Mouse (Mus musculus) T-cell, adult 2 months (primary cell): ENCODE results near the gene Krt7.

Source experiments
- DNase-seq: peaks from one replicate; pipeline ENCODE4 v3.0.0; 2022; ENCODE audit warnings: low spot score

Krt7 gene

DNA sequence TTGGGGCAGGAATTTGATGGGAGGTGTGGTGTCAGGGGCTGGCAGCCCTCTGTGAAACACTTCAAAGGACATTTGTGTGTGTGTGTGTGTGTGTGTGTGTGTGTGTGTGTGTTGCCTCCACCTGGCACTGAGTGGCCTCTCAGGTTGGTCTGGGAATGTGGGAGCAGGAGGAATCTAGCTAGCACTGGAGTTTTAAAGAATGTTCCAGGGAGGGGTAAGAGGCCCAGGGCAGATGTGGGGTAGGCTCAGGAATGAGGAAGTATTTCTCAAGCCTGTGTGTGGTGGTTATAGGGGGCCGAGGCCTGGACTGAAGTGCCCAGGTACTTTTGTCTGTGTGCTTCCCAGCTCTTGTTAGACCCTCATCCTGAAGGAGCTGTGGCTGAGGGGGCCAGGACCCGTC lies at the start of gene Krt7:
Krt7 (plus strand) TSS at position 269 of the 400 bp plus-strand sequence.
- no peak for DNase-seq

DNA sequence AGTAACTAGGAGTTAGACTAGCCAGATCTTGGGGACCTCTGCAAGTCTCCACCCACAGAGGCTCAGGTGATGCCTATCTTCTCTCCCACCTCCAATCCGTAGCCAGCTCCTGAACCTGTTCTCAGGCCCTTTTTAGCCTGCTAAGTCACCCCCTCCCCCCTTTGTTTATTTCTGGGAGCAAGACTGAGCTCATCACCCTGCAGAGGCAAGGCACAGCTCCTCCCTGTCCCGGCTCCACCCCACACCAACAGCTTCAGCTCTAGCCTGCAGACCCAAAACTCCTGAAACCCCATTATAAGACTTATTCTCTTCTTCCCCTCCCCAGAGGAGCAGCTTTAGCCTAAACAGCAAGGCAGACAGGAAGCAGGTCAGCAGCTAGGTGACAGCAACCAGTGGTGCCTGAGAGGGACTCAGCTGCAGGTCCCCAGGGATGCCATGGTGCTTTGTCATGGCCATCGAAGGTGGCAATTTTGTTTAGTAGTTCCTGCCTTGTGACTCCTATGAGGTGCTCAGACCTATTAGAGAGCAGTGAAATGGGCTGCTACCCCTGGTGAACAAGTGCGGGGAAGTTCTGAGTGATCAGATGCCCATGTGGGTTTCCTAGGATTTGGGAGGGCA lies 48.3 kb upstream of the Krt7 start:
- no peak for DNase-seq

DNA sequence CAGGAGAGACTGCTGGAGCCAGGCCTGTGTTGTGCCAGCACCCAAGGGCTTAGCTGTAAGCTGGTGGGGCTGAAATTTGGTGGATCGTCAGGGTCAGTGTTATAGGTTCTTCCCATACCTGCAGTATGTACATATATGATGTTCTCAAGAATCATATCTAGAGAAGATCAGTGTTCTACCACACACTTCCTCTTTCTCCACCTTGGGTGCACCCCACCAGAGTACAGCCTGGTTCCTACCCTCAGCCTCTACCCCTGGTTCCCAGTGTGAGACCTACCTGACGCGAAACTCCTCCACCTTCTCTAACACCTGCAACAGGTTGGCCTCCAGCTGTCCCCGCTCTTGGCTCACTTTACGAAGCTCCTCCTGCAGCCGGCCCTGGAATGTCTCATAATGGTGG lies 46.9 kb upstream of the Krt7 start:
- DNase-seq, result no peak

DNA sequence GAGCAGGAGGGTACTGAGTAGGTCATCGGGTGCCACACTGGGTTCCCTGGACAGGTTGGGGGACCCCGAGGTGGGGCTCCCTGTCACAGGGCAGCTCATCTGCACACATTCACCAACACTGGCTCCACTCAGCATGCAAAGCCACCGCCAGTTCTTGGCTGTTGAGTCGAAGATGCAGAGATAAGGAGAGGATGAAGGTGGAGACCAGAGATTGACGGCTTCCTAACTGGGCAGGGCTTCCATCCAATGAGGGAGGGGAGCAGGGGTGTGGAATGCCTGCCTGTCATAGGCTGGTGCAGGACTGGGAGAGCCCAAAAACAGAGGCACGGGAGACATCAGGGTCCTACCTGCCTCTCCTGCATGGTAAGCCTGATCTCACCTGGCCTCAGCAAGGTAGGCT lies 46.4 kb upstream of the Krt7 start:
- no peak for DNase-seq

DNA sequence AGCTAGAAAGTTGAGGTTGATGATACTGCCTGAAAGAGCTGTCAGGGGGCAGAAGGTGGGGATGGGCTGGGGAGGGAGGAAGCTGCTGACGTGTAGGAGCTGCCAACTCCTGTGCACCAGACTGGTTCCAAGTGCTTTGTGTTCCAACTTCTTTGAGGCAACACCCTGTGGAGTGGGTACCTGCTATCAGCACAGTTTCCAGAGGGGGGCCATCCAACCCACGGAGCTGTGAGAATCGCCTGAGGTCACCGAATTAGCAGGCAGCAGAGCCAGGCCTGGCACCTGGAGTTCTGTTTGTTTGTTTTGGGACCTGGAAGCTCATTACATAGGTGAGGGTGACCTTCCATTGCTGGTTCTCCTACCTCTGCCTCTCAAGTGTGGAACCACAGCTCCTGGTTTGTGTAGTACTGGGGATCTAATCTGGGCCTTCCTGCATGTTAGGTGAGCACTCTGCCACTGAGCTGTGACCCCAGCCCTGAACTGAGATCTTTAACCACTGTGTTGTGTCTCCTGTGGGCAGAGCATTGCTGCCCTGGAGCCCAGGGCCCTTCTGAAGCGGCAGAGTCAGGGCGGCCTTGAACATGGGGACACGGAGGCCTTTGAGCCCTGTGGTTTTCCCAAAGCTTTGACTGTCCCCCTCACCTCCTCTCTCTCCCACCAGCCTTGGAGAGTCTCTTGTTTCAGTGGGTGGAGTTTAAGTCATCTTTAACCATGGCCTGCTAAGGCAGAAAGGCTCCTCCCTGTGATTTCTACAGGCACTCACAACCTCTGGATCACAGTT lies 45.8 kb upstream of the Krt7 start:
- no peak for DNase-seq

DNA sequence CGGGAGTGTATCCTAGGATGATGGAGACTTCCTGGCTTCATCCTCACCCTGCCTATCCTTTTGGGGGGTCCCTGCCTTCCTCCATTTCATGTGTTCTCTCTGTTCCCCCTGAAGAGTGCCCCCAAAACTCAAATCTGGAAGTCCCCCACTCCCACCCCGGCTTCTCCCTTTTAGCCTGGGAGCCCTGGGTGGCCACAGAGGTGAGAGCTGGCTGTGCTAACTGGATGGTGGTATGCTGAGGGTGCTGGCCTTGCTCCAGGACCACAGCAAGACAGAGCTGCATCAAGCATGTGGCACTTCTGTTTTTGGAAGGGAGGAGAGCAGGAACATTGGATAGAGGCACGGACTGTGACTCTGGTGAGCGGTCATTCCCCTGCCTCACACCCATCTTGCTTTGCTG lies 45.1 kb upstream of the Krt7 start:
- DNase-seq, result no peak

DNA sequence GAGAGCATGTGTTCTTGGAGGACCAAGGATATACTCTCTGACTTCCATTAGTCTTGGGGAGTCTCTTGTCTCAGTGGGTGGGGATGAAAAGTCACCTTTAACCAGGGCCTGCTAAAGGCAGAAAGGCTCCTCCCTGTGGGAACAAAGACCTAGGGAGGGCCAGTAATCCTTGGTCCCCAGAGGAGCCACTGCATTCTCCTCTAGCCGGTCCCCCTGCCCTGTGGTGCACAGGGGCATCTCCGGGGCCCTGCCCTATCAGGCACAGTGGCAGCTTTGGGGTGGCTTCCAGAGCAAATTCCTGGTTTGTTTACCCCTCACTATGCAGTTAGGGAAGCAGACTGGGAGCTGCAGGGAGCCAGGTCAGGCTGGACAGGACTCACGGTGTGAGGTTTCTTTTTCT lies 44.4 kb upstream of the Krt7 start:
- DNase-seq, result no peak

DNA sequence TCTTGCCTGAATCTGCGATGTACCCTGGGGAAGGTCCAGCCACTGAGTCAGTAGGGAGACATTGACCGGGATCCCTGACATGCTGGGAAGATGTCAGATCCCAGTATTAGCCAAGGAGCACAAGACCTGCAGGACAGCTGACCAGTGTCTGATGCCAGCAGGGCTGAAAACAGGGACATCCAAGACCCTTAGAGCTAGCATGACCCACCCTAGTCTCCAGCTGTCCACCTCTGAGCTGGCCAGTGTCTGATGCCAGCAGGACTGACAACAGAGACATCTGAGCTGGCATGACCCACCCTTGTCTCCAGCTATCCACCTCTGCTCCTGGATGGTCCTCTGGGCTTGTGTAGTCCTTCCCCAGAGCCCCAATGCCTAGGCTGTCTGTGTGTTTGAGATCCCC lies 43.9 kb upstream of the Krt7 start:
- DNase-seq, result no peak

DNA sequence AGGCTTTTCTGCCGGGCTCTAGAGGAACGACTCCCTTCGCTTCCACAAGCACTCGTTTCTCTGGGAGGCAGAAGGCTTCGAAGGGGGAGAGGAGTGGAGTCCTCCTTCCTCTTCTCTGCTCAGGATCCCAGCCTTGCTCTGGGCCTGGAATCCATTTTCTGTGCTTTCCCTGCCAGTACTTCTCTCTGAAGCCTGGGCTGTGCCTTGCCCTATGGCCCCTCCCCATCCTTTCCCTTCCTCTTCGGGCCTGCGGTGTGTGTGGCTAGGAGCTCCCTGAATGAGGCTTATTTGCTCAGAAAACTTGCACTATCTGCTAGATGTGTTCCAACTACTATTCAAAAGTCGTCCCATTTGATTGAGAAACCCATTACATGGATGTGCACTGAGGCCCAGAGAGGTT lies 43.3 kb upstream of the Krt7 start:
- DNase-seq, result no peak

DNA sequence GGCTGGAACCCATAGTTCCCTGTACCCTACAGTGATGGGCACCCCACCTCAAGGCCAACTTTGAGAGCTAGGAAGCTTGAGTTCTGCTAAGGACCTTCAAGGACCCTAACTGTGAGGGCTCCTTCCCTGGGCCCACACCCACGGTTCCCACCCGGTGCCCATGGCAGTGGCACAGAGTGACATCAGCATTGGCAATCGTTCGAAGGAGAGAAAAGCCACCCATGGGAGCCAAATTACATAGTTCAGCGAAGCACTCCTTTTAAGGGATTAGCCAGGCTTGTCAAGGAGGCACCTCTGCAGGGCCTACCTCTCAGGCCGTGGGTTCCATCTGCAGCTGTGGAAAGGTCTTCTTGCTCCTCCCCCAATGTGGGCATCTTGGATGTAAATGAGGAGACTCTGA lies 42.8 kb upstream of the Krt7 start:
- no peak for DNase-seq

DNA sequence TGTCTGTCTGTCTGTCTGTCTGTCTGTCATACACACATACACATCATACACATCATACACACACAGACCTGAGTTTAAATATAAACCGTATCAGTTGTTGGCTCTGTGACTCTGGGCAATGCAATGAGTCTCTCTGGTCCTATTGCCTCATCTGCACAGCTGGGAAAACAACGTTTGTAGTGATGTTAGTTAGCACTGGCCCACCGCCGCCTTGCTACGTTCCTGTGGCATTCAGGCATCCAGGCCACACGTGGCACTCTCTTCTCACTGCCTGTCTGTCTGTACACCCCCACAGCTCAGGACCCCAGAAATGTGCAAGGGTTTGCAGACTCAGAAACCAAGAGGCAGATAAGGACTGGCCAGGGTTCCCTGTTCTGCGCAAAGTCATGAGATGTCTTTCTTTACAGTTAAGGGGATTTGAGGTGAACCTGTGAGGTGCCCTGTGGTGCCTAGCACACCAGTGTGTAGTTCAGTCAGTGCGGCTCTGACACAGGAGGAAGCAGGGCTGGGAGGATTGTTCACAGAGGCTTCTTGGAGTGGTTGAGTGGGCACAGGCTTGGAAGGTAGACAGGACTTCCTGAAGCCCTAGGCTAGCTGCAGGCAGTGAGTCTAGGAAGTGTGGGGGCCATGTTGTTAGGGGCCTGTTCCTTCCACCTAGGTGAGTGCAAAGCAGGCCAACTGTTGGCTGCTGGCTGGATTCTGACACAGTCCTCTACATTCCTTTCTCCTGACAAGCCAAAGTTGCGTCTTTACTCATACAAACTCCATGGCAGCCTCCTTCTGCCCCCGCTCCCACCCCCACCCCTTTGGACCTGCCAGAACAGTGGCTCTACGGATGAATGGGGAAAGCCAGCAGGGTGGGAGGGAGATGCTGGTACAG lies 42.1 kb upstream of the Krt7 start:
- DNase-seq, result no peak

DNA sequence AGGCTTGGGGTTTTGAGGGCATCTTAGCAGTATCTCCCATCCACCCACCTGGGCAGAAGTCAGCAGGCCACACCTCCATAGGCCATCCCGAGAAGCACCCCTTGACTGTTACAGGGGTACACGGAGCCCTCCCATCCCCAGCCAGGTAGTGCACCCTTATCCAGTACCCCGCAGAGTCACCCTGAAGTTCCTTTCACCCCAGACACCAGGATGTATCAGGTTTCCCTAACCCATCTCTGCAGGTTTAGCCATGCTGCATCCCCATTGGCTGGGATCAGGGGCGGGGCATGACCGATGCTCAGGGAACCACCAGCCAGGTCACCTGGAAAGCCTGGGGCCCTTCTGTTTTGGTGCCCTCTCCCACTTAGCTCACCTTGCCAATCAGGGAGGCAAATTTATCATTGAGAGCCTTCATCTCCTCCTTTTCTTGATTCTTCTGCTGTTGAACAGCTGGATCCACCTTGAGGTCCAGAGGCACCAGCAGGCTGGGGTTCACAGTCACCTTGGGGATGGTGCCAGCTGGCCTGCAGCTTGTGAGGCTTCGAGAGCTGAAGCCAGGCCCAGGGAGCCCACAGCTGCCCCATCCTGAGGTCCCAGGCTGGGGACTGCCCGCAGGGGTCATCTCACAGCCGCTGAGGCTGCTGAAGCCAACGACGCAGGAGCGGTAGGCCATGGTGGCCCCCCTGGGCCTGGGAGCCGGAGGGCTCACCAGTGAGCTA lies 41.3 kb upstream of the Krt7 start:
- no peak for DNase-seq

DNA sequence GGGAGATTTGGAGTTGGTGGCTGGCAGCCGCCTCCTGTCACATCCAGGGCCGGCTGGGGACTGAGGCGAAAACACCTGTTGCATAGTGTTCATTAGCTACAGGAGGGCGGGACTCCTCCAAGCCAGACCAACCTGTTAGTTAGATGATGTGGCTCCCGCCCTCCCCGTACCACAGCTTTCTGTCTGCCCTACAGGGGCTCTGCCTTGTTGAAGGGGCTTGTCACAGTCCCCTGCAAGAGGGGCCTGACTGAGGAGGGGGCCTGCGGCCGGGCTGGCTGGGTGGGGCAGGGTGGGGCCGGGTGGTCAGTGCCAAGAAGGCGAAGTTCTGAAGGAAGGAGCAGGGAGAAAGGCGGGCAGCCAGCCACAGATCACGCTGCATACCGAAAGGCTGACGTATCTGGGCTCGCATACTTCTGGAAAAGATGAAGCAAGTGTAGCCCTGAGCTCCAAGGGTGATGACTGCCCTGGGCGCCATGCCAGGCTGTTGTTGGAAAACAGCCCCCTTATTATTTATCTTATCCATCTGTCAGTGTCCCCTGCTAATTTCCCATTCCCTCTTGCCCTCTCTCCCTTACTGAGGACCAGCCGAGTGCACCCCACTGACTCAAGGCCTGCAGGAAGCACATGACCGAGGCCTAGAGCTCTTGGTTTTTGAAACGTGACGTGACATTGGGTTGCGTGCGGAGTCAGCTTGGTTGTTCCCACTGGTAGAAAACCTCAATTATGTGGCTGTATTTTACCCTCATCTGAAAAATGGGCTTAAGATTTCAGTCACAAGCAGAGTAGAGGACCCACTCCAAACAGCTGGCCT lies 40.5 kb upstream of the Krt7 start, which contains the start of gene Krt80:
Krt80 (minus strand) TSS at position 62 of the 811 bp plus-strand sequence.
- DNase-seq, result no peak

DNA sequence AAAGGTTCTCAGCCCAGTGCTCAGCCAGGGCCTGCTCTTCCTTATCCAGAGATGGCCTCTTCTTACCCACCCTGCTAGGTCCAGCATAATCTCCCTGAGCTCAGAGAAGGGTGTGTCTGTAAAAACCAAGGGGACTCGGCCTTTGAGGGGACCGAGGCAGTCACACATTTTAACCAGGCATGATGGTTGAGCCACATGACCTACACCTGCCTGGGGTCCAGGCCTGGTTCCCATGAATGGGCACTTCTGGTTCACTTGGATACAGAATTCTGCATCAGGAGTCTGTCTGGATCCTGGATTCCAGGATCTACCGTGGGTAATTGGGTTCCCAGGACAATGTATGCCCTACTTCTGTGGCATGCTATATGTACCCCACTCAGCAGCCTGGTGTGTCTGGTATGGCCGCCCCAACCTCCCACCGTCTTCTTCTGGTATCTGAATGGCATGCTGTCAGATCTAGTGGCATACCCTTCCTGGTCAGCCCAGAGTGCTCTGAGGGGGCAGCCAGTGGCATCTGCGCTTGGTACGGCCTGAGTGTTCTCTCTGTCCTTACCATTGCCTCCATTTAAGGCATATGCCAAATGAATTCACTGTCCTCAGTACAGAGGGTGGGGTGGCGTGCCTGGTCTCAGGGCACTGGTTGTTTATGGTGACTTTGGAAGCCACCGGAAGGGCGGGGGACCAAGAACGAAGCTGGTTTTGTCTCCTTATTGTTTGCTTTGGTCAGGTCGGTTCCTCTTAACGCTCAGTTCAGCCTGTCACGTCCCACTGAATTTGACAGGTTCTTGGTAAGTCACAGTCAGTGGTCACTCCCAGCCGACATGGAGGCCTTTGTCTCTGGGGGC lies 39.5 kb upstream of the Krt7 start:
- DNase-seq, result no peak

DNA sequence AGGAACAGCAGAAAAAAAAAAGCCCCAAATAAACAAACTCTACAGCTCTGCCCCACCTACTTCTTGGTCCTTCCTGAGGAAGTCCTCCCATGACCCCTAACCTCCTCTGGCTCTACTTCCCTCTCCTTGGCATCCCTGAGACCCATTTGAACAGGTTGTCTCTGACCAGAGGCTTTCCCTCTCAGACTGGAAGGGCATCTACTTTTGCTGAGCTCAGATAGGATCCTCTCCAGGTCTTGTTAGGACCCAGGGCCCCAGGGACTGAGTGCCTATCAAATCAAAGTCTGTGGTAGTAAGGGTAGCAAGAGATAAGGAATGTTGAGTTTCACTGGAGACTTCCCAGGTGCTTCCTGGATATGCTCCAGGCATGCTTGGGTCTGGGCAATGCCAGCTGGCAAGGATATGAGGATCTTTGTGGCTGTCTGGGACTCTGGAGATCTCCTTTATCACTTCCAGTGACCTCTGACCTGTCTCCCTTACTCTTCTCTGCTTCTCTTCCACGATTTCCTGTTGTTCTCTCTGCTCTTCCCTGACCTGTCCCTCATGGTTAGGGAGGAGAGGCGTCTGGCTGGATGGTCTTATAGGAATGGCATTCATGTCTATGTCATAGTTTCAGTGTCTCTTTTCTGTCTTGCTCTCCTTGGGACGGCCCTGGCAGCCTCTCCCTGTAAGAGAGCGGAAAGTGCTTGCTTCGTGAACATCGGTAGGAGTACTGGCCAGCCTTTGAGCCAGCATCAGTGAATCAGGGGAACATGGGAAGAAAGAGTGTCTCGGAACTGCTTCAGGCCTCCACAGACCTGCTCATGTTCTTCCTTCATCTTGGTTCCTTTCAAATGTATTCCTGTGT lies 38.5 kb upstream of the Krt7 start:
- no peak for DNase-seq

DNA sequence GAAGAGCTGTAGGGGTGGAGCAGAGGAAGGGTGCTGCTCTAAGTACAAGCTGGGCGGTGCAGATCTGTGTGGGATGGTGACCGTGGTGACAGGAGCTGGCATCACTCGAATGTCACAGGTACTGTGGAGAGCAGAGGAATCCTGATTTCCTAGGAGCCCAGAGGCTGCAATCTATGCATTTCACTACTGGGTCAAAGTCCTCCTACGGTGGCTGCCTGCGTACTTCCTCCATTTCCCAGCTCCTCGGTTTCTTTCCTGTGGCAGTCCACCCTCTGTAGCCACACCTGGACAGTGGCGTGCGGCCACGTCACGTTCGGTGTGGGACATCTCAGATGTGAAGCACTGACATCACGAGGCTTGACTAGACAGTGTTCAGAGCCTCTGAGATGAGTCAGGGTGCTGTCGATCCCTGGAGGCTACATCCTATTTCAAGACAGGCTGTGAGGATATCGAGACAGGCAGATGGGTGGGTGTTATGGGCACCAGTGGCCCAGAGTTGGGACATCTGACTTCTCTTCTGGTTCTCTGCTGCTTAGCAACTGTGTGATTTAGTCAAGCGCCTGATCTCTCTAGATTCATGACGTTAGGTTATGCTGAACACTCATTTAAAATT lies 37.5 kb upstream of the Krt7 start:
- DNase-seq, result no peak

DNA sequence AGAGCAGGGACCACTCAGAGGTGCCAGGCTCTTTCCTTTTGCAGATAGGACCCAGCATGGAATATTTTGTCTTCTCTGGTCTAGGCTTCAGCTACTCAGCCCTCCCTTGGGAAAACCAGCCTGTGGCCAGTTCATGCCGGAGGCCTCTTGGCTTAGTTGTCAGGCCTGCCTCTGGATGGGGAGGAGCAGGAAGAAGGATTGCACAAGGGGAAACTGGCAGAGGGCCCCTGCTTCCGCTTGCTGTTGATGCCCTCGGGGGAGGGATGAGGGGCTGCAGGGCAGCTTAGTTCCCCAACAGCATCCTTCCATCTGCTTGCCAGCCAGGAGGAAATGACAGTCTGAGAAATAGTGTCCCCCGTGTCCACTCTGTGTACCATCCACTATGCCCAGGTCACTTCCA lies 36.0 kb upstream of the Krt7 start:
- DNase-seq, result no peak

DNA sequence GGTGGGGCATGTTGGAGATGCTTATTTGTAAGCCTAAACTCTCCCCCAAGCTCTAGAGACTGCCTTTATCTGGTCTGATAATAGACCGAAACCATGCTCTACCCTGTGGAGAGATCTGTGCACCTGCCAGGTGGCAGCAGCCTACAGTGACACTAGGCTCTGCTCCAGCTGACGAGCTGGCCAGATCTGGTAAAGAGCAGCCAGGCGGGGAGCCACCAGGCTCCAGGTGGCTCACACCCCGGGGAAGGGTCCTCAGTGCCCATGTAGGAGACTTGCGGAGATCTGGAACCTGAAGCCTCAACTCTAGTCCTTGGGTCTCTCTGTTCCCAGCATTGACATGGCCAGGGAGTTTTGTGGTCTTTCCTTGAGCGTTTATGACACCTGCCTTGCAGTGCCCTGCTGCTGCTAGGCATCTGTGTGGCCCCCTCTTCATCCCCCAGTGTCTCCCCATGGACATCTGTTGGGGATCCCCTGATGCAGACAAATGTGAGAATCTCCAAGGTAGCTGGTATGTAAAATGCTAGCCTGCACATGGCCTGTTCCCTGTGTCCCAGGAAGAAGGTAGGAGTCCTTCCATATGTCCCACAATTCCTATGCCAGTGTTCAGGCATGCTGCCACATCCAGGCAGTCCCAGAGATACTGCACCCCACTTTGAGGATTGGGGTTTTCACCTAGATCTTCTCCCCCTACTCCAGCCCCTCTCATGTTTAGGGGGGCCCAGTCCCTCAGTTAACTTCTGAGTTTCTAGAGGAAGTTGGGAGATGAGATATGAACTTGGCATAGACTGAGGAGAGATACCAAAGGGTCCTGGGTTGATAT lies 34.7 kb upstream of the Krt7 start:
- no peak for DNase-seq
